Mouse (Mus musculus) right cerebral cortex, postnatal 14 days (tissue): ENCODE measurements around the gene Sorl1.

ENCODE experiments used
- DNase-seq: peaks from one replicate; pipeline ENCODE4 v3.0.0; 2022

The Sorl1 gene

GRCm38 (mm10) chr9:42123713-42124576, at the start of gene Sorl1:
TSS of gene Sorl1 (minus strand) at chr9:42124297.
- DNase-seq = peak; percentile 77

DNA sequence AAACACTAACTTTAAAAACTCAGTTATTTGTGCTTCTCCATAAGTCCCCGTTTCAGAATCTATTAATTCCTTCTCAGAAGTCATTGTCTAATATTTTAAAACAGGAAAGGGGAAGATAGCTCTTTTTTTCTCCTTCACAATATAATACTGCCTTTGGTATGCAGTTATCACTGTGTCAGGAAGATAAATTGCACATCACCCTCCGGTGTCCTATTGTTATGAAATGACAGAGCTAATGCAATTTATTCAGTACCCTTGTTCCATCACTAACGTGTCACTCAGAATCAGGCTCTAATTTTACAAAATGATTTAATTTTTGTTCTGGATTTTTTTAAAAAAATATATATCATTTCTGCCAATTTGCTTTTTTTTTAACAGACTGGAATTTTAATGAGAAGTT, 49.7 kb upstream of the Sorl1 start:
- DNase-seq = no peak

DNA sequence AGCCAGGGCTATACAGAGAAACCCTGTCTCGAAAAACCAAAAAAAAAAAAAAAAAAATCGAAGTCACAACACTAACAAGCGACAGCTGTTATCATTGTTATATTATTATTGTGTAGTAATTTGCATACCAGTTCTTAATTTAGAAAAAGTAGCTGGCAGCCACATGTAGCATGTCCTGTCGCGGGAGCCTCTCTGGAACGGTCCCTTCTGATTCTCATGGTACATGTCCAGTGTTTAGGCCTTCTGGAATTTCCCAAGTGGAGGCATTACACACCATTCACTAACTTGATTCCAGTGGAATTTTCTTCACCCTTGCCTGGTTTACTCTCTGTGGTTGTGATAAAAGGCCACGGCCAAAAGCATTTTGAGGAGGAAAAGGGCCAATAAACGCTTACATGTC, 45.4 kb upstream of the Sorl1 start:
- no peak for DNase-seq

DNA sequence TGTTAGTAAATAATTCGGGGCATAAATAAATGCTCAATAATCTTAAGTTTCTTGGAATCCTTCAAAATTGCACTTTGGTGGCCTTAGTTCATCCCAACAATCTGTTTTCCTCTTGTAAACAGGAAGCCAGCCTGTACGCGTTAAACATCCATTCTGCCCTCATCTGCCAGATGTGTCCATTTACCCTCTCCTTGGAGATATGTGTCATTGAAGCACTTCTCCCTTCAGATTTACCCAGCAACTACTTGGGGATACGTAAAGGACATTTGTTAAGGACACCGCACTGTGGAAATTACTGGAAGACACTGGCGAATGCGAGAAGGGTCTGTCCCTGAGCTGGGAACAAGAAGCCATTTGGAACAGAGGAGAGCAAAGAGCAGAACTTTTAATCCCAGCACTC, 44.9 kb upstream of the Sorl1 start:
- no peak for DNase-seq

DNA sequence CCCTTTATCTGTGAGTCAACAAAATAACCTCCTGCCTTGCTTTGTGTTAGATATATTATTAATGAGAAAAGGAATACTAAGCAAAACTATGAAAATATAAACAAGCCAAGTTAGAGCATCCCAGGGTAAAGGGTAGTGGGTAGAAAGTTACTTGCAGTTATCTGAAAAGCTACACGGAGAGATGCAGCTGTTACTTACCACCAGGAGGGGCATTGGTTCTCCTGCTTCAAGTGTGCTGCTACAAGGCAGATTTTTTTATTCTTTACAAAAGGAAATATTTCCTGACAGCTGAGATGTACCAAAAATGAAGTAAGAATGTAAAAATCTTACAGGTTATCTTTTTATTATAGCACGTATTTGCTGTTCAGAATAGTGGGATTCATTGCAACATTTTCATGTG, 40.8 kb upstream of the Sorl1 start:
- DNase-seq = no peak

DNA sequence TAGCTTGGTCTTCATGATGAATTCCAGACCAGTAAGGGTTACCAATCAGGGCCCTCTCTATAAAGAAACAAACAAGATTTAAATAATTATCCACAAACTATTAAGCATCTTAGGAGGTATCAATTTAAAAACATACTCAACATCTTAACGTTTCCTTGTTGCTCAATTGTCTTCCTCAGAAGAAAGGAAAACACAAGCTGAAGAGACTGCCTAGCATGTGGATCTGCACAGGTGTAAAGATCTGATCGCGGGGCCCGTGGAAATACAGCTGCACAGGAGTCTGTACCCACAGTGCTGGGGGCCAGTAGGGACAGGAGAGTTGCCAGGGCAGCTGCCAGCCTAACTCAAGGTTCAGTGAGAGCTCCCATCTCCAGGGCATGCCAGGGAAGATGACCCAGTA, 38.9 kb upstream of the Sorl1 start:
- no peak for DNase-seq

- DNase-seq = no peak
Observed at GRCm38 (mm10) chr9:42159376-42159775, 35.3 kb upstream of the Sorl1 start.

DNA sequence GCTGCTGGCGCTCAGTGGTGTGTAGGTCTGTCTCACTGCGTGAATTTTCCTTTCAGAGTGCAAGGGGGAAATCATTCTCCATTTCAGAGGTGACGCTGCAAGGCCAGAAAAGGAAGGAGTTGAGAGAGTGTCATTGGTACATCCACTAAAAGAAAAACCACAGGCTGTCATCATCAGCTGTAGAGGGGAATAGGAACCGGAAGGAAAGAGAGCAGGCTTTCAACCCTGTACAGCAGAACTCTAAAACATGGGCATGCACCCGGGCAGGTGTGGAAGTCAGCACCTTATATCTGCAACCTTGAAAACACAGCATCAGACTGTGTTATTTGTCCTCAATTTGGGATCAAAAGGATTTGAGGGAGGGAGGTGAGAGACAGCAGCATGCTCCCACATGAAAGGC, 34.6 kb upstream of the Sorl1 start:
- no peak for DNase-seq

DNA sequence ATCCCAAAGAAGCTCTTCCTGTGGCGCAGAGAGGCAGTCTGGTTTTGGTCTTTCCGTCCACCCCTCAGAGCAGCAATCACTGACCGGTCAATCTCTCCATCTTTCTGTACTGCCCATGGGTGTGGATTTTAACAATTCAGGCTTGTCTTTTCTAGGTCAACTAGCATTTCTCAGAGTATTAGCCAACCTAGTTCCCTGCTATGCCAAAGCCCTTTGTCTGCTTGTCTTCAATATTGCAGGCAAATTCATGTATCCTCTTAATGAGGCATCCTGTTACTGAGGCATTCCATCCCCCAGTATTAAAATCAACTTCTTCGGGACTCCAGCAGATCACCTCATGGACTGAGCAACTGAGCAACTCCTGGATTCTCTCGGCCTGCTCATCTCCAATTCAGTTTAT, 33.9 kb upstream of the Sorl1 start:
- no peak for DNase-seq

GRCm38 (mm10) chr9:42156566-42156965, 32.5 kb upstream of the Sorl1 start:
- DNase-seq = no peak

- no peak for DNase-seq
Observed at GRCm38 (mm10) chr9:42154682-42155081, 30.6 kb upstream of the Sorl1 start.

DNA sequence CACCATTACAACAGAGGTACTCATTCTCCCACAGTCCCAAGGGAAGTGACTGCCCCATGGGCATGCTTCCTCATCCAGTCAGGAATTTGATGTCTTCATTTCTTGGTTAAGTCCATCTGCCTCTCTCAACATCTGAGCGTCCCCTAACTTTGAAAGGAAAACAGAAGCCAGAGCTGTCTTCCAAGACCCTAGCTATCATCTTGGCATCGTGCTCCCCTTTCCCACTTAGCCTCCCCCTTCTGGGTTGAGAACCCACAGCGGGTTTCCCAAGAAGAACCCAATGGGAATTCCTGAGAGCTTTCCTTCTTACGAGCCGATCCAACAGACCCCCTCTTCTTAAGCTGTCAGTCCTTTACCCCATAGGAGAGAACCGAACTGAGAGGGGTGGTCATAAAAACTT, 24.7 kb upstream of the Sorl1 start:
- no peak for DNase-seq

- no peak for DNase-seq
Observed at GRCm38 (mm10) chr9:42148036-42148435, 23.9 kb upstream of the Sorl1 start.

- no peak for DNase-seq
Observed at GRCm38 (mm10) chr9:42146463-42146862, 22.4 kb upstream of the Sorl1 start.

DNA sequence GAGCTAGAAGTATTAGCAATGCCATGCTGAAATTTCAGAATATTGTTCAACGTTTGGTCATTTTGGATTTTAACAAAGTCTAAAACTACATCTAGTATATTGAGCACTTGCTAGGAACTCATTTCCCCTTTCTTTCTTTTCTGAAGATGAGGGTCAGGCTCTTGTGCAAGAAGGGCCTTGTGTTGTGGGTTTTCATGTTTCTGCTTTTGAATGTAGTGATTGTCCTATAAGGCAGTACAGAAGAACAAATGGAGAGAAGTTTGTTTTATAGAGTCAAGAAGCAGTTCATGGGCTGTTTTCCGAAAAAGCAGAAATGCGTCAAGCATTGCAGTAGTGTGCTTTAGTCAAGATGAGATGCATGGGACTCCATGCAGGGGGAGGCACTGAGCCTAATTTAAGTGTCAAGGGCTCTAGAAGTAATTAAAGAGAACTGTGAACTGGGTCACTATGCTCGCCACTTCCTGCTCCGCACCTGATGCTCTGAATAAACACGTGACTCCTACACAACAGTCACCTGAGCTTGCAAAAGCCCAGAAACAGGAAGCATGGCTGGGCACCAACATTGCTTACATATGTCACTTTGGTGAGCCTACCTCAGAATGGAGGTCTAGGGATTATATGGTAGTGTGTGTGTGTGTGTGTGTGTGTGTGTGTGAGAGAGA, 17.6 kb upstream of the Sorl1 start:
- no peak for DNase-seq

- DNase-seq = no peak
Observed at GRCm38 (mm10) chr9:42138248-42138858, 14.3 kb upstream of the Sorl1 start.

- no peak for DNase-seq
Observed at GRCm38 (mm10) chr9:42137578-42137977, 13.5 kb upstream of the Sorl1 start.

DNA sequence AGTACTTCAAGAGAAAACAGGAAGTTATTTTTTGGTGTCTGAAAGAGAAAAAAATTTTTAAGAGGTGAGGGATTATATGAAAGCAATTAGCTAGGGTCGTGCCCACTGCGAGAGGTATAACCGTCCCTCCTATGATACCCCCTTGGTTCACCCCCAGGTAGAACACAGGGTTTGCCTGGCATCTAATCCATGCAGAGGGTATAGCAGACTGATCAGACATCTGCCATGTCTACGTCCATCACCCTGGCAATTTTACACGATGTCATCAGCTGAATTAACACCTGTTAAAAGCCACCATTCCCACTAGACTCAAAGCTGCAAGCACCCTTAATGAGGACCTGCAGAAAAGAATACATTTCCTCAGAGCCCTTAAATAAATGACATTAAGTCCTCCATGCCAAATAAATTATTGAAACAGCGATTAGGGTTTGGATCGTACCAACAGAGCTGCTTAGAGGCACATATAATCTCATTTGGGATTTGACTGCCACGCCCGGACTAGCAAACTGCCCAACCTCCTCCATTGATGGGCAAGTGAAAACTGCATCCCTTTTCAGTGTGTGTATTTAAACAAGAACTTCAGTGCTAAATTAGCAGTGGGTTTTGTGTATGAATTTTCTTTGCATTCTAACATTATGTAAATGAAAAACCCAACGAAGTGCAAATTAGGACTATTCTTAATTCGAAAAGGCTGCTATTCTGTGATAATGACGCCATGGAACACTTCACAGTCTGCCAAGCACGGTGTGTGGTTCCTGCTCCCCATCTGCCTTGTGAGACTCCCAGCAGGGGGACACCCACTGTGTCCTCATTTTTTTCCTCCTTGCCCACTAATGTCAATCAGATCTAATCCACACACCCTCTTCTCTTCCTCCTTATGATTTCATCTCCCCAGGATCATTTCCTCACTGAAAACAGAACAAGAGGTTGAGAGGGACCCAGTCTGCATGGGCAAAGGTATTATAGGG, 7.0 kb upstream of the Sorl1 start:
- DNase-seq = peak; percentile 22

GRCm38 (mm10) chr9:42127983-42128382, 3.9 kb upstream of the Sorl1 start:
- DNase-seq = no peak

DNA sequence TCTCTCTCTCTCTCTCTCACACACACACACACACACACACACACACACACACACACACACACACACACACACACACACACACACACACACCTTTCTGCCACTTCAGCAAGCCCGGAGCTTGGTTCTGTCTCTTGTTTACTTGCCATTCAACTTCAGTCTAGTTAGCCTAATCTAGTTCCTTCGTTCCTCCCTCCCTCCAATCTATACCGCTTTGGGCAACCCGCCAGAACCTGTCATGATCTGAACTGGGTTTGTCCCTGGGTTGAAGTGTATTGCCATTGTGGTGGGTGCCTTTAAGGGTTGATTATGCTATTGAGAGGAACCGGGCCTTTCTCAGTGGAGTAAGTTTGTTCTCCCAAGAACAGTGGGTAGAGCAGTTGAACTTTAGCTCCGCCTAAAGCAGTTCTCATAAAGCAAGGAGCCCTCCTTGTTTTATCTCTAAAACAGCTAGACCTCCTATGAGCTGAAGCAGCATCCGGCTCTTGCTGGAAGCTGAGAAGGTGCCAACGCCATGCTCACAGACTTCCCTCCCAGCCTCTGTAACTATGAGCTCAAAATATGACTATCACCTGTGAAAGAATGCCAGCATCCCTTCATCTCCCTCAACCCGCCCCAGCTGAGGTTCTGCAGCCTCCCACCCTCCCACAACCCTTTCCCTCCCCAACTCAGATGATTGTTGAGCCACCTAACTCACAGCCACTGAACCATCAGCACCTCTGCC, 1.3 kb upstream of the Sorl1 start:
- no peak for DNase-seq

- DNase-seq = no peak
Observed at GRCm38 (mm10) chr9:42123204-42123603, 893 bp downstream of the Sorl1 start.

- DNase-seq = no peak
Observed at GRCm38 (mm10) chr9:42122441-42122840, 1.7 kb downstream of the Sorl1 start.
